Mouse (Mus musculus) right cerebral cortex, adult 2 months (tissue): ENCODE results near the gene Rnf38.
A peak's percentile ranks its signal among the peaks of the same experiment; 100 is the strongest.

Experiments used
- DNase-seq, 2 experiments: peaks; one replicate each; pipeline ENCODE4 v3.0.0; 2021 to 2022; ENCODE audit warnings: low spot score in 2 of 2

Gene Rnf38

GRCm38 (mm10) chr4:44233713-44234003 lies at the start of gene Rnf38:
Gene Rnf38 (minus strand): TSS chr4:44233789.
- DNase-seq = no peak

GRCm38 (mm10) chr4:44281597-44282265 lies 48.1 kb upstream of the Rnf38 start:
- no peak for DNase-seq

- no peak for DNase-seq
Observed at GRCm38 (mm10) chr4:44271134-44271533, 37.5 kb upstream of the Rnf38 start.

- DNase-seq = peak; percentile 33 to 54
Observed at GRCm38 (mm10) chr4:44269376-44269817, 35.8 kb upstream of the Rnf38 start.

GRCm38 (mm10) chr4:44267437-44267836 lies 33.8 kb upstream of the Rnf38 start:
- DNase-seq = no peak

GRCm38 (mm10) chr4:44265500-44265899 lies 31.9 kb upstream of the Rnf38 start:
- no peak for DNase-seq

GRCm38 (mm10) chr4:44260244-44260643 lies 26.7 kb upstream of the Rnf38 start:
- no peak for DNase-seq

GRCm38 (mm10) chr4:44259126-44259525 lies 25.5 kb upstream of the Rnf38 start:
- no peak for DNase-seq

GRCm38 (mm10) chr4:44254579-44254978 lies 21.0 kb upstream of the Rnf38 start:
- no peak for DNase-seq

GRCm38 (mm10) chr4:44253191-44253590 lies 19.6 kb upstream of the Rnf38 start:
- DNase-seq = no peak

- peak; percentile 32 to 38 for DNase-seq
Observed at GRCm38 (mm10) chr4:44251966-44252916, 18.7 kb upstream of the Rnf38 start.

GRCm38 (mm10) chr4:44251521-44251920 lies 17.9 kb upstream of the Rnf38 start:
- DNase-seq = peak in 1 of 2 experiments; percentile 32

GRCm38 (mm10) chr4:44249705-44250104 lies 16.1 kb upstream of the Rnf38 start:
- DNase-seq = no peak

- no peak for DNase-seq
Observed at GRCm38 (mm10) chr4:44247051-44247939, 13.7 kb upstream of the Rnf38 start.

GRCm38 (mm10) chr4:44246285-44246684 lies 12.7 kb upstream of the Rnf38 start:
- no peak for DNase-seq

- DNase-seq = no peak
Observed at GRCm38 (mm10) chr4:44241638-44242037, 8.0 kb upstream of the Rnf38 start.

GRCm38 (mm10) chr4:44235946-44236345 lies 2.4 kb upstream of the Rnf38 start:
- no peak for DNase-seq

- DNase-seq = peak; percentile 79 to 81
Observed at GRCm38 (mm10) chr4:44234004-44234866, 646 bp upstream of the Rnf38 start.

- DNase-seq = peak; percentile 40
Observed at GRCm38 (mm10) chr4:44232771-44233712, 547 bp downstream of the Rnf38 start.

- peak; percentile 47 to 57 for DNase-seq
Observed at GRCm38 (mm10) chr4:44225128-44225527, 8.5 kb downstream of the Rnf38 start.
